7 mouse cellular contexts compared by ENCODE assay signal in the genomic region with DNA sequence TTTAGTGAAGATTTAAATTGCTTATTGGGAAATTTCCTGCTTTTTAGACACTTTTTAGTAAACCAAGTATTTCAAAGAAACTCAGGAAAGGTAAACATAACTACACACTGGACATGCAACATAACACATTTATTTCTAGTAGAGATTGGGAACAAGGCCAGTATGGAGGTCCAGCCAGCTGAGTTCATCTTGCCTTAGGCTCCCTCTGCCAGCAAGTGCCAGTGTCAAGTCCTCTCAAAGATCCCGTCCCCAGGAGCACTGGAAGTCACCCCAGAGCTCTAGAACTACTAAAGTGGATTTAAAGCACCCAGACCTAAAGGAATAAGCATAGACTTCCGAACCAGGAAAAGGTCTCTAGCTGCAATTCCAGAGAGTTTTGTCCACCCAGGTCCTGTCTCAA.
"Had no signal": no experiment of that assay in that cellular context is flagged by ENCODE, and none has a peak within 500 bp of the region (broad histone marks: within the 10 kb centered on the region; RNA-seq: fewer than 3 reads in every experiment).

No protein-coding gene starts in this region.

- DNase-seq: kidney, postnatal 10 days; kidney, postnatal 4 days; lung, adult 2 months; lung, postnatal 36 days; right cerebral cortex, adult 18-20 months; right cerebral cortex, postnatal 25 days; thymus, postnatal 4 days had no signal
